Mouse (Mus musculus) heart, embryonic 12.5 days (tissue): ENCODE measurements around the gene Fut11. TPM values are rescaled to one million over a fixed set of nuclear protein-coding genes. Genes with fewer than 3 reads are reported as not detected.

Experiments
- ATAC-seq: fragments of 200-750 bp; cut with Nextera tagmentation; 2 replicates; pipeline ENCODE4 v1.8.0; 2017; ENCODE audit warnings: moderate TSS enrichment, moderate library complexity; ENCODE audit not compliant: insufficient number of reproducible peaks, low FRiP score
- H3K27ac ChIP-seq: fragments of 300-500 bp; sonication (generic); 2 replicates; pipeline ENCODE4 v1.5.1; 2016; ENCODE audit warnings: mild to moderate bottlenecking, moderate library complexity; ENCODE audit not compliant: poor library complexity, severe bottlenecking
- H3K27me3 ChIP-seq: fragments of 300-500 bp; sonication (generic); replicated peaks from 2 replicates; pipeline ENCODE4 v1.6.1; 2016; ENCODE audit warnings: mild to moderate bottlenecking, moderate library complexity
- H3K36me3 ChIP-seq: fragments of 300-500 bp; sonication (generic); 2 replicates; pipeline ENCODE4 v1.6.1; 2016; ENCODE audit warnings: mild to moderate bottlenecking, moderate library complexity
- H3K4me1 ChIP-seq: fragments of 300-500 bp; sonication (generic); replicated peaks from 2 replicates; pipeline ENCODE4 v1.6.1; 2016; ENCODE audit warnings: mild to moderate bottlenecking
- H3K4me2 ChIP-seq: fragments of 300-500 bp; sonication (generic); 2 replicates; pipeline ENCODE4 v1.6.1; 2016; ENCODE audit warnings: mild to moderate bottlenecking, moderate library complexity
- H3K4me3 ChIP-seq: fragments of 300-500 bp; sonication (generic); 2 replicates; pipeline ENCODE4 v1.5.1; 2016; ENCODE audit warnings: mild to moderate bottlenecking
- H3K9ac ChIP-seq: fragments of 300-500 bp; sonication (generic); 2 replicates; pipeline ENCODE4 v1.6.1; 2016; ENCODE audit warnings: mild to moderate bottlenecking, moderate library complexity
- H3K9me3 ChIP-seq: fragments of 300-500 bp; sonication (generic); replicated peaks from 2 replicates; pipeline ENCODE4 v1.6.1; 2016; ENCODE audit warnings: mild to moderate bottlenecking, moderate library complexity
- WGBS: fragments of 180-500 bp; shearing (Covaris S2); methylation state at CpG from one replicate; pipeline ENCODE4 v1.1.7; 2016; 5-methylcytosine and 5-hydroxymethylcytosine counted together
- polyA plus RNA-seq: library from polyadenylated mRNA; unstranded; fragments of >200 nt; fragmentation: Nextera tagmentation; extraction: Ambion mirVana; gene quantifications from 2 replicates; pipeline ENCODE4 v1.2.1, GENCODE M21; 2016

Gene Fut11
- polyA plus RNA-seq, 1 experiment from 2014 or later, result 20.4 TPM

GRCm38 (mm10) chr14:20660827-20661660 is 33.7 kb upstream of the Fut11 start:
- H3K4me3 ChIP-seq, result peak overlapping the region; percentile 65
- peaks cover 22% of the 10 kb centered on the region; the same call in 1 of the 2 replicates for H3K36me3 ChIP-seq
- peak overlapping the region; percentile 96 for H3K4me2 ChIP-seq
- peaks cover 49% of the 10 kb centered on the region for H3K4me1 ChIP-seq
- H3K9ac ChIP-seq, result peak overlapping the region; percentile 92
- WGBS, result 3% methylated on average over 52 of the region's 52 CpGs
- no peaks in the 10 kb centered on the region for H3K27me3 ChIP-seq
- peak overlapping the region; percentile 99 for H3K27ac ChIP-seq
- no peaks in the 10 kb centered on the region for H3K9me3 ChIP-seq
- ATAC-seq, result peak; percentile 75

GRCm38 (mm10) chr14:20661661-20662331 is 33.0 kb upstream of the Fut11 start:
- no peaks in the 10 kb centered on the region for H3K27me3 ChIP-seq
- peak overlapping the region; percentile 99 for H3K27ac ChIP-seq
- 7% methylated on average over 19 of the region's 19 CpGs for WGBS
- H3K36me3 ChIP-seq, result peaks cover 22% of the 10 kb centered on the region; the same call in 1 of the 2 replicates
- H3K4me2 ChIP-seq, result peak overlapping the region; percentile 96
- peaks cover 49% of the 10 kb centered on the region for H3K4me1 ChIP-seq
- no peaks in the 10 kb centered on the region for H3K9me3 ChIP-seq
- H3K4me3 ChIP-seq, result peak overlapping the region; percentile 65
- peak overlapping the region; percentile 92 for H3K9ac ChIP-seq
- ATAC-seq, result no peak

GRCm38 (mm10) chr14:20662740-20663139 is 32.0 kb upstream of the Fut11 start:
- ATAC-seq, result no peak
- 35% methylated on average over 3 of the region's 3 CpGs for WGBS
- peak overlapping the region; percentile 65 for H3K4me3 ChIP-seq
- peaks cover 22% of the 10 kb centered on the region; the same call in 1 of the 2 replicates for H3K36me3 ChIP-seq
- H3K27me3 ChIP-seq, result no peaks in the 10 kb centered on the region
- H3K27ac ChIP-seq, result peak overlapping the region; percentile 99
- H3K4me2 ChIP-seq, result peak overlapping the region; percentile 96
- peaks cover 50% of the 10 kb centered on the region for H3K4me1 ChIP-seq
- H3K9ac ChIP-seq, result peak overlapping the region; percentile 92
- H3K9me3 ChIP-seq, result no peaks in the 10 kb centered on the region

GRCm38 (mm10) chr14:20663601-20664000 is 31.2 kb upstream of the Fut11 start:
- Histone ChIP-seq H3K9me3 (no peaks in the 10 kb centered on the region), H3K27ac (peak overlapping the region; percentile 99), H3K4me2 (peak overlapping the region; percentile 96), H3K4me3 (peak overlapping the region; percentile 65), H3K27me3 (no peaks in the 10 kb centered on the region), H3K9ac (peak overlapping the region; percentile 92), H3K4me1 (peaks cover 50% of the 10 kb centered on the region), H3K36me3 (peaks cover 22% of the 10 kb centered on the region; the same call in 1 of the 2 replicates)
- 36% methylated on average over 2 of the region's 2 CpGs for WGBS
- no peak for ATAC-seq

- Histone ChIP-seq H3K9ac (peak overlapping the region; percentile 92), H3K36me3 (peaks cover 22% of the 10 kb centered on the region; the same call in 1 of the 2 replicates), H3K4me1 (peaks cover 56% of the 10 kb centered on the region), H3K4me2 (peak overlapping the region; percentile 96), H3K27ac (peak overlapping the region; percentile 99), H3K27me3 (no peaks in the 10 kb centered on the region), H3K9me3 (no peaks in the 10 kb centered on the region), H3K4me3 (peak overlapping the region; percentile 65)
- WGBS, result 18% methylated on average over 3 of the region's 3 CpGs
- ATAC-seq, result peak; percentile 63
Observed at GRCm38 (mm10) chr14:20664436-20664835, 30.3 kb upstream of the Fut11 start.

GRCm38 (mm10) chr14:20667469-20667868 is 27.3 kb upstream of the Fut11 start:
- H3K4me1 ChIP-seq, result peaks cover 30% of the 10 kb centered on the region
- peak overlapping the region; percentile 94 for H3K27ac ChIP-seq
- no peaks in the 10 kb centered on the region; the same call in 1 of the 2 replicates for H3K9me3 ChIP-seq
- H3K4me2 ChIP-seq, result peak overlapping the region; percentile 63
- no peak for ATAC-seq
- peak overlapping the region; percentile 40 for H3K4me3 ChIP-seq
- H3K27me3 ChIP-seq, result no peaks in the 10 kb centered on the region
- H3K36me3 ChIP-seq, result 0 out of 2 replicates have a peak, but pooled peaks cover 3% of the 10 kb centered on the region
- peak overlapping the region; percentile 74 for H3K9ac ChIP-seq
- WGBS, result 57% methylated on average over 1 of the region's 1 CpGs

GRCm38 (mm10) chr14:20668154-20668810 is 26.5 kb upstream of the Fut11 start, which contains the start of gene Synpo2l:
Synpo2l (minus strand) TSS chr14:20668354.
- Histone ChIP-seq H3K36me3 (0 out of 2 replicates have a peak, but pooled peaks cover 5% of the 10 kb centered on the region), H3K4me3 (peak within 1 kb of the TSS; percentile 40), H3K9me3 (no peaks in the 10 kb centered on the region; the same call in 1 of the 2 replicates), H3K9ac (peak within 1 kb of the TSS; percentile 74), H3K4me2 (peak within 1 kb of the TSS; percentile 63), H3K27ac (peak within 1 kb of the TSS; percentile 94), H3K4me1 (peaks cover 30% of the 10 kb centered on the region), H3K27me3 (no peaks in the 10 kb centered on the region)
- peak; percentile 53 for ATAC-seq
- WGBS, result 55% methylated on average over 8 of the region's 8 CpGs

GRCm38 (mm10) chr14:20672990-20673389 is 21.8 kb upstream of the Fut11 start:
- WGBS, result 92% methylated on average over 2 of the region's 2 CpGs
- H3K4me2 ChIP-seq, result no peak overlapping the region
- H3K4me1 ChIP-seq, result peaks cover 20% of the 10 kb centered on the region
- no peak overlapping the region for H3K9ac ChIP-seq
- H3K4me3 ChIP-seq, result no peak overlapping the region
- H3K36me3 ChIP-seq, result peaks cover 29% of the 10 kb centered on the region
- H3K9me3 ChIP-seq, result no peaks in the 10 kb centered on the region; the same call in 1 of the 2 replicates
- no peak for ATAC-seq
- H3K27ac ChIP-seq, result no peak overlapping the region
- no peaks in the 10 kb centered on the region for H3K27me3 ChIP-seq

- H3K4me3 ChIP-seq, result peak overlapping the region; percentile 72
- H3K9ac ChIP-seq, result peak overlapping the region; percentile 64; the same call in 1 of the 2 replicates
- H3K36me3 ChIP-seq, result peaks cover 36% of the 10 kb centered on the region
- H3K4me1 ChIP-seq, result peaks cover 16% of the 10 kb centered on the region
- no peaks in the 10 kb centered on the region; the same call in 1 of the 2 replicates for H3K9me3 ChIP-seq
- ATAC-seq, result peak; percentile 52; the same call in 1 of the 2 replicates
- 10% methylated on average over 13 of the region's 13 CpGs for WGBS
- H3K4me2 ChIP-seq, result peak overlapping the region; percentile 76
- H3K27me3 ChIP-seq, result no peaks in the 10 kb centered on the region
- H3K27ac ChIP-seq, result peak overlapping the region; percentile 90
Observed at GRCm38 (mm10) chr14:20673735-20674063, 21.1 kb upstream of the Fut11 start.

- peak; percentile 96 for ATAC-seq
- Histone ChIP-seq H3K9ac (peak within 1 kb of the TSS; percentile 83), H3K4me1 (peaks cover 11% of the 10 kb centered on the region), H3K4me2 (peak within 1 kb of the TSS; percentile 76), H3K9me3 (no peaks in the 10 kb centered on the region; the same call in 1 of the 2 replicates), H3K36me3 (peaks cover 42% of the 10 kb centered on the region), H3K27me3 (no peaks in the 10 kb centered on the region), H3K4me3 (peak within 1 kb of the TSS; percentile 72), H3K27ac (peak within 1 kb of the TSS; percentile 92)
- under 1% methylated on average over 43 of the region's 43 CpGs for WGBS
Observed at GRCm38 (mm10) chr14:20674064-20674833, 20.5 kb upstream of the Fut11 start, which contains the start of gene Sec24c. Sec24c (plus strand) TSS chr14:20674308.
